Mouse (Mus musculus) gastrocnemius, postnatal 10 days (tissue): ENCODE data around the gene Stmn1. TPM values are rescaled to one million over a fixed set of nuclear protein-coding genes. Genes with fewer than 3 reads are reported as not detected.

Experiments
- DNase-seq: peaks from one replicate; pipeline ENCODE4 v3.0.0; 2021; ENCODE audit warnings: mixed read lengths
- total RNA-seq, 2 experiments: library from RNA; stranded (reverse); gene quantifications; 2 replicates each; pipeline ENCODE4 v1.2.3; 2021

The Stmn1 gene
- total RNA-seq, 2 experiments from 2014 or later: 71.2 to 74.5 TPM

DNA sequence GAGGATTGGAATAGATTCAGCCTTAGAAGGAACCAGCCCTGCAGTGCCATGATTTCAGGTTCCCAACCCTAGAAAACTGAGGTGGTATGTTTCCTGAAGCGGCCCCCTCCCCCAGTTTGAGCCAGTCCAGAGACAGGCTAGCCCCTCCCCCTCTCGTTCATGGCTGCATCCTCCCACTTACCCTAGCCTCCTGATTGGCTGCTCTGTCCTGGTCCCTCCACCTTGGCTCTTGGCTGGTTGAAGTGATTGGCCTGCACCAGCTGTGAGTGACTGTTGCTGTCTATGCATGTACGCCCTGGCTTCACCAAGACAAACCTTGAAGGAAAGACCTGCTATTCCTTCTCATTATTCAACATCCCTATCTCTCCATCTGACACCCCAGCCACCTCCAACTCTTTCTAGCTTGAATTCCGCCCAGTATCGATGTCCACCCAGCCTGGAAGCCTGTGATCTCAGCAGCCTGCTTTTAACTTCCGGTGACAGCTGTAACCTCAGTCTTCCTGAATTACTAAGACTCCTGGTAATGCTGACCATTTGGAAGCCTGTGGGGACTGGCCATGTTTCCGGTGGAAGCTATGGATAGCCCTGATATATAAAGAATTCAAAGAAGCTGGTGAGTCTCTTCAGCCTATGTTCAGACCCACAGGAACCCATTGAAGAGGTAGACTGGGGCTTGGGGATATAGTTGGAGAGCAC lies 10.8 kb upstream of the Stmn1 start:
- no peak for DNase-seq

DNA sequence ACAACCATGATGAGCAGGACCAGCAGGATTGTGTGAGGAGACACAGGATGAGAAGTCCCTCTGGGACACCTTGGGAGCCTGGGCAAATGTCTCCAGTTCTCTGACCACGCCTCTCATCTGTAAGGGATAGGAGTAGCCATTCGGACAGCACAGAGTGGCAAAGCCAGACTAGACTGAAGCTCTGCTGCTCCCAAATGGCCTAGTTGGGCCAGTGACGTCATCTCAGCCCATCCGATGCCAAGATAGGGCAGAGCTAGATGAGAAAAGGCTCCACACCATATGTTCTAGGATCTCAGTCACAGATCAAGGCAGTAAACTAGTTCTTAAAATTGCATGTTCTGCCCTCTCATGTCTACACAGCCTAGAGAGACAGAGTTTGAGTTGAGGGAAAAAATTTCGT lies 9.3 kb upstream of the Stmn1 start:
- no peak for DNase-seq

DNA sequence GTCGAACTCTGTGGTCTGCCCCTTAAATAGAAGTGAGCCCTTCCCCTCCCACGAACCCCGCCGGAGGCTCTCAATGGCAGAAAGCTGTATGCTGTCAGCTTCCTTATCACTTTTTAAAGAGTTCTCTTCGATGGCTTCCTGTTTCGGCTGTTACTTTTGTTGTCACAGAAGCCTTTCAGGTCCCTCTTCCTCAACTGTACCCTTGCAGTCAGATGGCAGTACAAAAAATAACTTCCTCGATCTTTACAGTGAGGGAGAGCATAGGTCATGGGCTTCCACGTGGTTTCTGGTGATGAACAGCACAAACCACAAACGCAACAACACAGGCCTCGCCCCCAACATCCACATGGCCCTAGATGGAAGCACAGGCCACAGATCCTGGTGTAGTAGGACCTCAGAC lies 7.8 kb upstream of the Stmn1 start:
- DNase-seq: no peak

DNA sequence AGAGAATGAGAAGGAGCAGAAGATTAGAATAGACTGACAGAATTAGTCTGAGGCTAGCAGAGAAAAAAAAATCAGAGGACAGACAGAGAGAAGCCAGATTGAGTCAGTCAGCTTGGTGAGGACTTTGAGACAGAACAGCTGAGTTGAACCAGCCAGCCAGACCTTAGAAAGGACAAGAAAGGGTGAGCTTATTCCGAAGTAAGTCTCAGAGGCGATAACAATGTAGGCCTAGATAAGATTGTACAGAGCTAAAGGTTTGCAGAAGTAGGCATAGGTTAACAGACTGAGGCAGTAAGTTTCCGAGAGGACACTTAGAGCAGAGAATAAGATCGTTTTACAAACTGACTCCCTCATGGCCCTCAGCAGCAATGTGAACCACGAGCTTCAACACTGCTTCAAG lies 6.9 kb upstream of the Stmn1 start:
- no peak for DNase-seq

DNA sequence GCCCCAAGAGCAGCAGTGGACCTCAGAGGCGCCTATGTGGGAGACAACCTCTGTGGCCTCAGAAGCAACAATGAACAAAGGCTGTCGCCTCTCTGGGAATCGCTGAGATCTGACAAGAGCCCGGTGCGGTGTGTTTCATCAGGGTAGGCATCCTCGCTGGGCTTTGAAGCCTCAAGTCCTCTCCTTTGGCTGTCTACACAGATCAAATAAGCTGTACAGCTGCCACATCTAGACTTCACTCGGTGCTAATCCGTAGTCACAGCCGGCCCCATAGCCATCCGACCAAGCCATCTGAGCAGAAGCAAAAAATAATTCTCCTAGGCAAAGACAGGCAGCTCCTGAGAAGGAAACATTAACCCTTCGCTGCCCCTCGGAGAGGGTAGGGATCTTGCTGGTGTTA lies 2.3 kb upstream of the Stmn1 start:
- no peak for DNase-seq

DNA sequence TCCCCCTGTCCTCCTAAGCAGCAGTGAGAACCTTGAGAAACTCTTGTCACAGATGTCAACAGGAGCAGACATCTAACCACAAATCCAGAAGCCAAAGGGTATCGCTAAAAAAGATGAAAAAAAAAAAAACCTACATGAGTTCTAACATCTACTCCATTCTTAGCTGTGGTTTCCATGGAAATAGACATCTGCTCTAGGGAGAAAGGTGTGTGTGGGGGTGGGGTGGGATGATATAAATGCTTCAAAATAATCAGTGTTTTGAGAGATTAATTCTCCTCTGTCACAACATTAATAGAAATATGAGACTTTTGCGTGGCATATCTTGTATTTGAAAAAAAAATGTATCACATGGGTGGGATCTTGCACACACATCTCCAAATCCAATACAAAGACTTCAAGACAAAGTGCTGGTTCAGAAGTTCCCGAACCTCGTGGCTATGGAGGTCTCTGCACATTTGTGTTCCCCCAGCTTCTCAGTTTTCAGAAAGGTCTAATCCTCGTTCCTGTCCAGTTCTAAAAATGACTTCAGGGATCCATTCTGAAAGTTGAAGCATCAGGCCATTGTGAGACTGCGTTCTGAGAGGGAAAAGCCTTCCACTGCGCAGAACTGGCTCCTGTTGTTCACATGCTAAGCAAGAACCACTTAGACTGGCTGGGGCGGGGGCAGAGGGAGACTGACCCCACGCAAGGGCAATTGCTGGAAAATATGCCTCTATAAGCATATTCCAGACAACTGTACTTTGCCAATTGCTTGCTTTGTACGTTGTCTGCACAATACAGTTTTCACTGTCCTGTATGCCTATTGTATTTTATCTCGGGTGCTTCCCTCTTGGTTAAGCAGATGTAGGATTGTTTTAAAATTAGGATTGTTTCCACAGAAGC lies 1.5 kb upstream of the Stmn1 start:
- DNase-seq: no peak

DNA sequence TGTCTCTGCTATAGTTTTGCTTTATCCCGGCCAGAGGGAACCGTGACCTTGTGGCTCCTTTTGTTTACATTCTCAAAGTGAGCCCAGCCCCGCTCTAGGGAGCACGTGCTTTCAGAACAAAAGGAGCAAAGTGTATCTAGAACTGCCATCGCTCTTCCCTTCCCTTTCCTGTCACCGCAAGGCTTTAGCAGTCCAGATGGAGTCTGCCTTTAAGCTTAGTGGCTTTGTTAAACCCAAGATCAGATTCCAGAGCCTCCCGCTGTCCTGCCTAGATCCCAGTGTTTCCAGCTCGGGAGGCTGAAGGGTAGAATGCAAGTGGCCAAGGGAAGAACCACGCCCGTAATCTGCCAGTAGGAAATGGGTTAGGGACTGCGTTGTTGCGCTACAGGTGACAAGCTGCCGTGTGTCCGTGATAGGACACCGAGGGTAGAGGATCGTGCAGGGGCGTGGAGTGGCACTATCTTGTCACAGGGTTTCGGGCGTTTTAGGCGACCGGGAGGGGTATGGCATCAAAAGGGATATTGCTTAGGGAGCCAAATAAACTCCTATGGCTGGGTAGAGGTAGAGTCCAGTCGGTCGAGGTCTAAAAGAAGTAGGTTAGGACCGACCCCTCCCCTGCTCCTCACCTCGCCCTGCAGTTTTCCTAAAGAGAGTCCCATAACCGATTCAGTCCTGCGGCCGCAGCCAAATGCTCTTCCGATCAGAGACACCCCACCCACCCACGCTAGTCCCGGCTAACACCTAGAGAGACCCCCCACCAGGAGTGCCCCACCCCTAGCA lies 495 bp upstream of the Stmn1 start:
- no peak for DNase-seq

DNA sequence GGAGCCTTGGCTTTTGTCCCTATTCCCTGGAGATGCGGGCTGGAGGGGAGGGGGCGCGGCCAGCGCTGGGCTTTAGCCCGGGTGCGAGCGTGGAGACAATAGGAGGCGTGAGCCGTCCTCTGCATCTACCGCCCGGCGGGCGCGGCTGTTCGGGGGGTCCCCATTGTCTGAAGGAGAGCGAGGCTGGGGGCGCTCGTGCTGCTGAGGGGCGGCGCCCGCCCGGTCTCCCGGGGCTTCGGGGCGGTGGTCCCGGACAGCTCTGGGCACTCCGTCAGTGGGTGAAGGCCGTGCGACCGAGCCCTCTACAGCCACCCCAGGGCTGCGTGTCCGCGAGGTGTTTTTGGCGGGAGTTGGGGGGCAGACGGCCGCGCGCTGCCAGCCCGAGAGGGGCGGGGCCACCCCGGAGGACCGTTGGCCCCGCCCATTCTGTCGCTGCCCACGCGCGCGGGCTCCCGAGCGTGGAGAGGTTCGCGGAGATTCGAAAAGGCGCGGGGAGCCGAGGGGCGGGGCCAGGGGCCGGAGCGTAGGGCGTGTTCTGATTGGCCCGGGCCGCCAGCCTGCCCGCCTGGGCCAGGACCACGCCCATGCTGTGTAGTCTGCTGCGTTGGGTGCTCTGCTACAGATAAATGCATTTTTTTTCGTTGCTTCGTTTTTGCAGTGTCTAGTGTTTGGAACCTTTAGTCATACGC lies 602 bp downstream of the Stmn1 start:
- DNase-seq: peak; percentile 96

DNA sequence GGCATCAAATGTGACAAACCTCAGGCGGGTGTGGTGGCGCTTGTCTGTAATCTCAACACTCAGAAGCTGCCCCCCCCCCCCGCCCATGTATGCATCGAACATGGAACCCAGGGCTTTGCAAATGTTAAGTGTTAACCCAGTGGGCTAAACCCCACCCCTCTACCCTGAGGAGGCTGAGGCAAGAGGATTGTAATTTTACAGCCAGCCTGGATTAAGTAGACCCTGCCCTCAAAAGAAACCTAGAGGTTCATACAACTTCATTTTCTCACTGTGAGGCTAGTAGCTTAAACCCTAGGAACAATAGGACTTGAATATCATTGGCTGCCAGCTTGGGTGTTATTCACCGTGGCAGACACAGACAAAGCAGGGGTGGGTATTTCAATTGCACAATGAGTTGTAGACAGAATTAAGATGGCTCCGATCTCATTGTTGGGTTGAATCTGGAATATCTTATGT lies 1.2 kb downstream of the Stmn1 start:
- no peak for DNase-seq

DNA sequence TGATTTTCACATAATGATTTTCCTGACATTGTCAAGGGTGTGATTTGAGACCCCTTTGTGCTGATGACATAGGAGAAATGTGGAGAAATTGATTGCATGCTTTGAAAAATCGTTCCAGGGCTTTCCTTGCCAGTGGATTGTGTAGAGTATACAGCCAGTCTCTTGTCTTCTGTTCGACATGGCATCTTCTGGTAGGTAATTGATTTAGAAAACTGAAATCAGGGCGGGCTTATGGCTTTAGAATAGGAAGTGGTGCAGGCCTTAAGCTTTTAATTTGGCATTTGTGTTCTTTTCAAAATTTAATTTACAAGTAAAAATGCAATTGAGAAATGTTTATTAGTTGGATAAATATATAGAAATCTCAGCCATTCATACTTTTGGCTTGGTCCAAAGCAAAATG lies 1.9 kb downstream of the Stmn1 start:
- DNase-seq: no peak

DNA sequence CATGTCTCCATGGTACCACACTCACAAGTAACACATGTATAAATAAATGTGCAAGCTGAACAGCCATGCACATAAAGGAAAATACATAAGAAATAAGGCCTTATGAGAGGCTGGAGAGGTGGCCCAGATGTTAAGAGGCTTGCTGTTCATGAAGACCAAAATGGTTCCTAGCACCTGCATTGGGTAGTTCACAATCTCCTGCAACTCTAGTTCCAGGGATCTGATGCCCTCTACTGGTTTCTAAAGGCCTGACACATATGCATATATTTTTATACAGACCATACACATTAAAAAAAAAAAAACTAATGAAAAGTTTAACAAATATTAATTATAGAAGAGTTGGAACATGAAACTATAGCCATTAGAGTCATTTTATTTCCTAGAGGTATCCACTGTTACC lies 3.3 kb downstream of the Stmn1 start:
- no peak for DNase-seq

DNA sequence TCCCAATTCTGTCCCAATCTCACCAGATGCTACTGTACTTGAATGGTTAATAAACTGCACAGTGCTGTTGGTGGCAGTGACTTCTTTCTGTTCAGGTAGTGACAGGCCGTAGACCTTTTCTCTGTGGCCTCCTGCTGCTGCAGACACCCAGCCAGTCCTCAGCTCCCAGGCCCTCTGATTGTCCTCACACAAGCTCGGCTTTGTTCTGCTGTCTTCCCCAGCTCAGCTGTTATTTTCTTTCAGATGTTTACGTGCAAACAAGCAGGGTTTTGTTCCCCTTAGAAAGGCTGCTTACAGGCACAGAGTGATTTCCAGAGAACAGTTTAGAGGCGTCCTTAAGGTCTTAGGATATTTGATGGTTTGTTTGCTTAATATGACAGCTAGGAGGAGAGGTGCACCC lies 5.6 kb downstream of the Stmn1 start:
- DNase-seq: no peak

DNA sequence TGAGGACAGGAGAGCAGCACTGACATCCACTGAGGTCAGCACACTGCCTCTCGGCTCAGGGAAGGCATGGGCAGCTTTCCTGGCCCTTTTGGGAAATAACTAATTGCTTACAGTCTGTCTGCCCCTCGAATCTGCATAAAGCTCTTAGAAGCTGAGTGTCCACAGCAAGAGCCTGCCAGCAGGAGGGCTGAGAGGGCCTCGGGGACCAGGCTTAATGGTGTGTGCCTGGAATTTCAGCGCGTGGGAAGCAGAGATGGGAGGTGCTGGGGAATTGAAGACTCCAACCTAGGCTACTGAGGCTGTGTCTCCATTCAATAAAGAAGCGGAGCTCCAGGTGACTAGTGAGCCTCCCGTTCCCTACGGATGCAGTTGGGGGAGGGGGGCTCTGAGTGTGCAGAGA lies 6.1 kb downstream of the Stmn1 start:
- DNase-seq: no peak

DNA sequence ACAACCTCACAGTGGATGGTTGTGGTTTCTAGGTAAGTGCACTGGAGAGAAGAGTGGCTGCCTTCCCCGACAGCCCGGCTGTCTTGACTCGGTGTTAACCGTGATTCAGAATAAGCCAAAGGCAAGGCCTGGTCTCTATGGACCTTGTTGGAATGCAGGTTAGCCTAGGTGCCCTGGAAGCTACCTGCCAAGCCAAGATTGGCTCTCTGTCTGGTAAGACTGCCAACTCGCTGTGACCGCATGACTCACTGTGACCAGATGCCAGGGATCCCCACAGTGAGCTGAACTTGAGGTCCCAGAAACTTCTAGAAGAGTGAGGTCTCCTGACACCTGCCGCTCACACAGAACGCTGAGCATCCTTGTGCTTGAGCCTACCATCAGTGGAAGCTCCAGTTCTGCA lies 8.8 kb downstream of the Stmn1 start:
- DNase-seq: no peak

DNA sequence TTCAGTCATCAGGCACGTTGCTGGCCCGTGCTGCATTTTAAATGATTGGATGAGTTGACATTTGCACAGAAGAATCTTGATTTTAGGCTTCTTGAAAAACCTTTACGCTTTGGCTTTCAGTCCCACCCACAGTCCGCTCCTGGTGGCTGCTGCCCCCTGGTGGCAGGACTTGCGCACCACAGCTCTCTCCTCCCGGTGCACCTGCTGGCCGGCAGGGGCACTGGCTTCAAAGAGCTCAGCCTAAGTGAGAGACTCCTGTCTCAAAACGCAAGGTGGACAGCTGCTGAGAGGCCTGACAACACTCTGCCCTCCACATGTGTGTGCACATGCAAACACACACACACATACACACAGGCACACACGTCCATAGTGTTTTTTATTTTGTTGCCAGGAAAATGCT lies 9.9 kb downstream of the Stmn1 start:
- DNase-seq: peak; percentile 96

DNA sequence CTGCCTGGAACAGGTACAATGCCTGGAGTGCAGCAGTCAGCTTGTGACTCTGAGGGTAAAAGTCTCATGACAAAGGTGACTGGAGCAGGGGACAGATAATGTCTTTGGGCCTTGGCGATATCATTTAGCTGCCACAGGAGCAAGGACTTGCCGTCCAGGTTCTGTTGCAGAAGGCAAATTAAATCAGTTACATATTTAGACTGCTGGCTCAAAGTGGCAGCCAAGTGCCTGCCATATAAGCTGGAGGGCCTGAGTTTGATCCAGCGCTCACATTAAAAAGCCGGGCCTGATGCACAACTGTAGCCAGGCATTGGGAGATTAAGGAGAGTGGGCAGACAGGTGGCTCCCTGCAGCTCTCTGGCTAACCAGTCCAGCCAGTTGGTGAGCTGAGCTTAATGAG lies 11.7 kb downstream of the Stmn1 start:
- no peak for DNase-seq

DNA sequence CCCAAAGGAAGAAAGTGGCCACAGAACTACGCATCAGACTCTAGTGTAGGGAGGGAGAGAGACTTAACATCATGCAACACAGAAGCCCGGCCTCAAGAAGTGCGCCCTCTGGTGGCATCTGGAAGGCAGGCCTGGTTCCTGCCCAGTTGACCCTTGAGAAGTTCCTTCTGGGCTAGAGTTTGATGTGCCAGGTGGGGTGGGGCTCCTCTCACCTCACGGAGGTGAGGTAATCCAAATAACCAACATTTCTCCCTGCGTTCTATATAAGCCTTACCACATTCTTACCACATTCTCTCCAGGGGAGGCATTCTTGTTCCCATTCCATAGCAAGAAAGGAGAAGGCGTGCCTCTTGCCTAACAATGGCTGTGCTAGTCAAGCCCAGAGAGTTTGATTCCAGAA lies 12.7 kb downstream of the Stmn1 start:
- peak; percentile 80 for DNase-seq

DNA sequence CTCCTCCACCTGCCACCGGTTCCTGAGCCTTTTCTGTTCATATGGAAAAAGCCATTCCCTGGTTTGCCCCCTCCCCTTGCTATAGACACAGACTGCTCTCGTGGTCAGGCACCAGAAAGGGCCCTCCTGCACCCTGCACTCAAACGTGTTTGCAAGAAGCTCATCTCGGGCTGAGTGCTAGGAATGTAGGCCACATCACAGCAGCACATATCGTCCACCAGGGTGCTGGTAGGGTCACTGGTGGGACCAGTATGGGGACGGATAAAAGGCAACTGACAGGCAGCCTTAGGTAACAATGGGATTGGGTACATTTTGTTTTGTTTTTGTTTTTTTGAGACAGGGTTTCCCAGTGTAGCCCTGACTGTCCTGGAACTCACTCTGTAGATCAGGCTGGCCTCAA lies 13.2 kb downstream of the Stmn1 start:
- no peak for DNase-seq

DNA sequence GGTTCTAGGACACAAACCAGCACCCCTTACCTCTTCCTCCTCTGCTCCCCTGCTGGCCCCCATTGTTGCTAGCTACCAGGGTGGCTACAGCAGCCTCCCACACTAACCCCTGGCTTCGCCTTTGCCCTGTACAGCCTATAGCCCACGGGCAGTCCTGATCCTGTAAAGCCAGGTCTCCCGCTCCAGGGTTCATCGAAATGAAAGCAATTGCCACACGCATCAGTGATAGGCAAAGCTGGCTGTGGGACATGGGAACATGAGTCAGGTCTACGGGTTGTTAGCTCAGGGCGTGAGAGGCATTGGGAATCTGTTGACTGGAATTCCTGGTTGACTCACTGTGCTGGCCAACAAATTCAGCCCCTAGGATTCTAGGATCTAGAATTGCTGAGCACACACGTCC lies 14.3 kb downstream of the Stmn1 start:
- no peak for DNase-seq

DNA sequence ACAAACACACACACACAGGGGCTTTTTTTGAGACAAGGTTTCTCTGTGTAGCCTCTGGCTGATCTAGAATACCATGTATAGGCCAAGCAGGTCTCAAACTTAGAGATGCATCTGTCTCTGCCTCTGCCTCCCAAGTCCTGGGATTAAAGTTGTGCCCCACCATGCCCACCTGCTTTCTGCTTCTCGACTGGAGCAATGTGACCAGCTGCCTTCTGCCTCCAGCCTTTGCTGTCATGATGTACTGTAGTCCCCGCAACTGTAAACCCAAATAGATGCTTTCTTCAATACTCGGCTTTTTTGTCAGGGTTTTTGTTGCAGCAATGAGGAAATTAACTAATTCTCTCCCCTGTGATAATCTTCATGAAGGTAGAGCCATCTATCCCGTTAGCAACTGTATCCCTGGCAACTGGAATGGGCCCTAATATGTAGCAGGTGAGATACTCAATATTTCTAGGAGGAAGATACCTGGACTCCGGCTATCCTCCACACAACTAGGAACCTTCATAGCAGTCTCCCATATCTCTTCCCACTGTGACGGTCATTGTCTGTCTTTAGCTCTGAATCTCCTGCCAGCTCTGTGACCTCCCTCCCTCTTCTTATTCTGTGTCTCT lies 15.1 kb downstream of the Stmn1 start:
- no peak for DNase-seq

DNA sequence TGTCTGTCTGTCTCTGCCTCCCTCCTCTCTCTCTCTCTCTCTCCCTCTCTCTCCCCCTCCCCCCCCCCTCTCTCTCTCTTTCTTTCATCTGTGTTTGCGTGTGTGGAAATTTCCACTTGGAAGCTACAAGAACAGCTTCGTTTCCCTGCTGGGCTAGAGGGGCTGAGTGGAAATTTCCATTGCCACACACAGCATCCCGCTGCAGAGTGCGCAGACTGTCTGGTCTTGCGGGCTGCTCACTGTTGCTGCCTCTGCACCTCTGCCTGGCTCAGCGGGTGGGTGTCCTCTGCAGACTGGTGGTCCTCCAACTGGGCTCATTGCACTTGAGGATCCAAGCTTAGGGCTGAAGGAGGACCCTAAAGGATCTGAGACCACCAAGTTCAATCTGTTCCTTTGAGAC lies 15.6 kb downstream of the Stmn1 start:
- DNase-seq: no peak

DNA sequence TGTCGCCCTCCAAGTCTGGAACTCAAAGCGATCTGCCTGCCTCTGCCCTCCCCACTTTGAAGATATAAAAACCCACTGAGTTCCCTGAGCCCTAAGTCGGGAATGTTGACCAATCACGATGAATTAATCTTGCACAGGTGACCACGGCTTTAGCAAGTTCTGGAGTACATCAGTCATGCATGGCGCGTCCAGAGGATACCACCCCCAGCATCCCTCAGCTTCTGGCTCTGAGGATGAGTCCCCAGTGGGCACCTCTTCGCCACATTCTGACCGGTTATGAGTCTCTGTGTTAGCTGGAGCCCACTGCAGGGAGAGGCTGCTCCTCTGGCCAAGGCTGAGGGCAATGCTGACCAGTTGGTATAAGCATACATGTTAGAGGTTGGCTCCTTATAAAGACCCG lies 16.1 kb downstream of the Stmn1 start:
- no peak for DNase-seq
